Mouse (Mus musculus): ENCODE data around the gene Spef2. TPM values are rescaled to one million over a fixed set of nuclear protein-coding genes. Genes with fewer than 3 reads are reported as not detected.
"Not testable (repeated sequence)": the region's sequence is repeated elsewhere in the genome, so short reads cannot be mapped to it uniquely, and the experiment has no call there.

The Spef2 gene
- polyA plus RNA-seq (2015; fragmentation: Nextera tagmentation; extraction: Ambion mirVana) = 0.16 and 0.47 TPM in 2 replicates

DNA sequence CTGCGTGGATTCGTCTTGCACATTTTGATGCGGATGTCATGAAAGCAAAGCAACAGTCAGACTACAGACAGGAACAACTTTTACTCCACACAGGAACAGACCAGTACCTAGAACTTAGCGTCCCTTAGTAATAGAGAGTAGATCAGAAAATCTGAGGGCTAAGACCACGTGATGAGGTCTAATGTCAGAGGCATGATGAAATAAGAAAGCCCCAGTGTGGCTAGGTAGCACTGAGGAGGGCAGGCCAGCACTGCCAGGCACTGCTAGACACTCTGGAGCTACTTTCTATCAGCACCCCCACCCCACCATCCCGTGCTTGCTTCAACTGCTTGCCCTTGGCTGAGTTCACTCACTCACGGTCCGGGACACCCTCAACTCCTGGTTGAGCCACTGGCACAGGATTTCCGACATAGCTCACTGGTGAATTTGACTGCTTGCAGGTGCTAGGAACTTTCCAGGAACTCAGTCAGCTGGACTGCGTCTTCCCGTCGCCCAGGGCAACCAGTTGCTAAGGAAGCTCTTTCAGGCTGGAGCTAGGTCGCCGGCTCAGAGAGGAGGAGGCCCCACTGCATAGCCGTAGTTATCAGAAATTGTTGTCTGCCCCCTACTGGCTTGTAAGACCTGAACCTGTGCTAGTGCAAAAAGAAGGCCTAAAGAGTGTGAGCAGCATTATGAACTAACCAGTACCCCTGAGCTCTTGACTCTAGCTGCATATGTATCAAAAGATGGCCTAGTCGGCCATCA is at the start of gene Spef2:
Gene Spef2, minus strand, starts transcription at position 510 of the 744 bp plus-strand sequence.
- peak; percentile 80; the same call in 1 of the 2 replicates for ATAC-seq (replicated peaks; ENCODE audit: insufficient number of reproducible peaks, insufficient read depth, low FRiP score, low read depth)
- no peaks in the 10 kb centered on the region for H3K9me3 ChIP-seq (replicated peaks)
- peak within 1 kb of the TSS; percentile 41 for H3K4me3 ChIP-seq
- no peaks in the 10 kb centered on the region for H3K36me3 ChIP-seq
- no peaks in the 10 kb centered on the region for H3K27me3 ChIP-seq
- peak within 1 kb of the TSS; percentile 57 for H3K4me2 ChIP-seq
- 0 out of 2 replicates have a peak, but pooled peaks cover 3% of the 10 kb centered on the region for H3K4me1 ChIP-seq (replicated peaks)
- 24% methylated on average over 16 of the region's 16 CpGs for WGBS
- no peak within 1 kb of the TSS for H3K9ac ChIP-seq
- H3K27ac ChIP-seq = no peak within 1 kb of the TSS

DNA sequence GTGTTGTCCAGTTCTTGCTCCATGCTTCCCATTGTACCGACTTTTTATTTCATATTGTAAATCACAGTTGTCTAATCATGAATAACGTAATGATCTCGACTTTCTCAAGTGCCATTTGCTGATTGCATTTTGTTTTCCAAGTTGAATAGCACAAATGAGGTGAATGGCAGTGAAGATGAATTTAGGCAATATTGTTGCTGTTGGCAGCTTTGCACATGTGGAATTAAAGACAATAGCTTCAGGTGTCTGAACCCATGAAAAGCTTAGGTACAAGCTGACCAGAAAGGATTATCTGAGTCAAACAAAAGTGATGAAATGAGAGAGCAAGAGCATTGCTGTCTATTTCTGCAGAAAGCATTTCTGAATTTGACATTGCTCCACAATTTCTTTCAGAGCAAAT is 45.5 kb upstream of the Spef2 start:
- Histone ChIP-seq H3K9me3 (replicated peaks) (no peaks in the 10 kb centered on the region), H3K4me3 (no peak overlapping the region), H3K9ac (no peak overlapping the region), H3K36me3 (no peaks in the 10 kb centered on the region), H3K4me1 (replicated peaks) (no peaks in the 10 kb centered on the region), H3K27me3 (no peaks in the 10 kb centered on the region), H3K4me2 (no peak overlapping the region), H3K27ac (no peak overlapping the region)
- WGBS = 84% methylated on average over 3 of the region's 3 CpGs
- no peak for ATAC-seq (replicated peaks; ENCODE audit: insufficient number of reproducible peaks, insufficient read depth, low FRiP score, low read depth)

DNA sequence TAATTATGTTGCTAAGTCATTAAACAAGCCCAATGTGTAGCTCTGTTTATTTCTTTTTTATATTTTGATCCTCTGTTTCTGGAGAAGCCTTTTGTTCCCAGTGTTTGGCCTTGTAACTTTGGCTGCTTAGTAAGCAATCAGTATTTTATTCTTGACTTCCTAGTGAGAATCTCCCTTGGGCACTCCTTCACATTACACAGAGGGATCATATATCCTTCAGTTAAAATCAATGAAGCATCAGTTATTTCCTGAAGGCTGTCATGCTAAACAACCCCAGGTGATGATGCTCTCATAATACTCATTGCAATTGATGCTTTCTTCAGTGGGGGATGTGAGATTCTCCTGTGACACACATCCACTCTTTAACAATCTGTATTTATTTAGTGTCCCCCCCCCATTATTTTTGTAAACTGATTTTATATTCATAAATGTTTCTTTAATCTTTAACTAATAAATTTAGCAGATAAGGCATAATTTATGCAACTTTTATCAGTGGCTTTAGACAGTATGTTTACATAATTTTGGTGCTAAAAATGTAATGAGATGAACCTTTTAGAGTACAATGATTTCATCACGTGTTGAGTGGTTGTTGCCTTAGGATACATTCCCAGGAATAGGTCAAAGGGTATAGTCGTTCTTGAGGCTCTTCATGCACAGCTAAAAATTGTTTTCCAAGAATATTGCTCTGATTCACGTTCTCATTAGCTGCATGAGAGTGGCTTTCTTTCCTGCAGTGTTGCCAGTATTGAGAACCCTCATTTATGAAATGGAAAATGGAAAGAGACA is 39.8 kb upstream of the Spef2 start:
- H3K4me2 ChIP-seq = no peak overlapping the region
- H3K9me3 ChIP-seq (replicated peaks) = no peaks in the 10 kb centered on the region
- no peak overlapping the region for H3K9ac ChIP-seq
- H3K36me3 ChIP-seq = no peaks in the 10 kb centered on the region
- ATAC-seq (replicated peaks; ENCODE audit: insufficient number of reproducible peaks, insufficient read depth, low FRiP score, low read depth) = no peak
- WGBS = 38% methylated on average over 3 of the region's 3 CpGs
- no peaks in the 10 kb centered on the region for H3K4me1 ChIP-seq (replicated peaks)
- no peak overlapping the region for H3K4me3 ChIP-seq
- no peaks in the 10 kb centered on the region for H3K27me3 ChIP-seq
- no peak overlapping the region for H3K27ac ChIP-seq

DNA sequence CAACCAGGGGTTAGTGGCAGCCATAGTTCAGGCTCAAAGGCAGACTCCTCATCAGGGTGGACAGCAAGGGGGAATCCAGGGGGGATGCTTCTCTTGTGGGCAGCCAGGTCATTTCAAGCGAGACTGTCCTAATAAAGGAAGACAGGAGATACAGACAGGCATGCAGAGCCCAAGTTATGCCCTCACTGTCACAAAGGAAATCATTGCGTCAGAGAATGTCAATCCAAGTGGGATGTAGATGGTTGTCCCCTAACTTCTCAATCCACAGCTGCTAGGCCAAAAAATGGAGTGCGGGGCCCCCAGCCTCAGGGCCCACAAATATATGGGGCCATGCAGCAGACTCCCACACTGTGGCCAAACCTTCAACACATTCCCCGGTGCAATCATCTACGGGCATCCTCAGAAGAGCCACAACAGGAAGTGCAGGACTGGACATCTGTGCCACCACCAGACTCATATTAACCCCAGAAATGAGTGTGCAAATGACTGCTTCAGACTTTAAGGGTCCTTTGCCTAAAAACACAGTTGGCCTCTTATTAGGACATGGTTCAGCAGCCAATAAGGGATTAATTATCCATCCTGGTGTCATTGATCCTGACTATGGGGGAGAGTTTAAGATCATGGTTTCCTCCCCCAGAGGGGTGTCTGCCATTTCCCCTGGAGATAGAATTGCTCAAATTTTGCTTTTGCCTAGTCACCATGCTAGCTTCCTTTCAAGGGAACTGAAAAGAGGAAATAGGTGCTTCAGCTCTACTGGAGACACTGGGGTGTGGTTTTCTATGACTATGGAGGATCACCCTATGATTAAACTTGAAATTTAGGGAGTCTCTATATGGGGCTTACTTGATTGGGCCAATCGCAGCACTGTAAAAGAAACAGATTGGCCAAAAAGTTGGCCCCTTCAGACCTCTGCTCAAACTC is 25.8 kb upstream of the Spef2 start:
- ATAC-seq (replicated peaks; ENCODE audit: insufficient number of reproducible peaks, insufficient read depth, low FRiP score, low read depth); H3K4me2 ChIP-seq; H3K36me3 ChIP-seq; H3K9ac ChIP-seq; H3K27me3 ChIP-seq; H3K9me3 ChIP-seq (replicated peaks); H3K4me3 ChIP-seq; H3K27ac ChIP-seq; H3K4me1 ChIP-seq (replicated peaks): not testable (repeated sequence)
- WGBS = 84% methylated on average over 6 of the region's 6 CpGs

DNA sequence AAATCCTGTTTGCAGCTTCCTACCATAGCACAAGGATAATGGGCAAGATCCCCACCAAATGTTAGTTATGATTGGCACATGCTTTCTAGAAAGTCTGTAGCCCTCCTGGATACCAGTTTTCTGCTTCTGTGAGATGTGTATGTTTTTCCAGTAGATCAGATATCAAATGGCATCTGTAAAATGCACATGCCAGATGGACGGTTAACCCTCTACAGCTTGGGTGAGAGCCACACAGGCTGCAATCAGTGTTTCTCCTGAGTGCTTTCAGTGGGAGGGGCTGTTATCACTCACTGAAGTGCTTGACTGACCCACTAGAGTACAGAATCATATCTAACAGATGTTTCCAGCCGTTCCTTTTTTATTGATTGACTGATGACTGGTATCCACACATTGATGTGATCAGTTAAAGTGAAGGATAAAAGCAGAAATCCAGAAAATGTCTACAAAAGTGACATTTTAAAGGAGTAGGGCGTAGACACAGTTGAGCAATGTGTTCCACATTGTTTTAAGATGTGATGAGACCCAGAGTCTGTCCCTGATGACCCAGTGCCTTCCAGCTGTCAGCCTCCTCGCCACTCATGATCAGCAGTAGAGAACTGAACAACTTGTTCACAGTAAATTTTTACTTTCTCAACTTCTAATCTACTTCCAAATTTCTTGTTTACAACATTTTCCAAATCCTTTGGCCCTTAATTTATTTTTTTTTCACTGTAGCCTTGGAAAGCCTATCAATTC is 19.7 kb upstream of the Spef2 start:
- no peak overlapping the region for H3K27ac ChIP-seq
- WGBS = 32% methylated on average over 4 of the region's 4 CpGs
- no peaks in the 10 kb centered on the region for H3K27me3 ChIP-seq
- no peaks in the 10 kb centered on the region for H3K9me3 ChIP-seq (replicated peaks)
- no peaks in the 10 kb centered on the region for H3K36me3 ChIP-seq
- H3K9ac ChIP-seq = no peak overlapping the region
- no peak overlapping the region for H3K4me3 ChIP-seq
- ATAC-seq (replicated peaks; ENCODE audit: insufficient number of reproducible peaks, insufficient read depth, low FRiP score, low read depth) = no peak
- 0 out of 2 replicates have a peak, but pooled peaks cover 2% of the 10 kb centered on the region for H3K4me1 ChIP-seq (replicated peaks)
- no peak overlapping the region for H3K4me2 ChIP-seq

DNA sequence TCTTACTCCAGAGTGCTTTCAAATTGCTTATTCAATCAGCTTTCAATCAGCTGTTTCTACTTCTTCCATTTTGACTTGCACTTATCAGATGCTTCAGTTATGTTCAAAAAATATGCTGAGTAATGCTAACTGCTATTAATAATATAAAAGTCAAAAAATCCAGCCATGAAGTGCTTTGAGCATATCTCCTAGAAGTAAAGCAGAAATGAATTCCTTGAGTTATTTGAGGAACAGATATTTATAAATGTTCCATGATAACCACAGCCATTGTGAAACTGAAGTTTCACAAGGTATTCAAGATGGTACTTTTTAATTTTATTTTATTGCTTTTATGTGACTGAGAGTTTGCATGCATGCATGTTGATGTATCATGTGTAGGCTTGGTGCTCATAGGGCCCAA is 18.4 kb upstream of the Spef2 start:
- Histone ChIP-seq H3K27me3 (no peaks in the 10 kb centered on the region), H3K9me3 (replicated peaks) (no peaks in the 10 kb centered on the region), H3K4me1 (replicated peaks) (0 out of 2 replicates have a peak, but pooled peaks cover 2% of the 10 kb centered on the region), H3K9ac (no peak overlapping the region), H3K4me3 (no peak overlapping the region), H3K27ac (no peak overlapping the region), H3K4me2 (no peak overlapping the region), H3K36me3 (no peaks in the 10 kb centered on the region)
- ATAC-seq (replicated peaks; ENCODE audit: insufficient number of reproducible peaks, insufficient read depth, low FRiP score, low read depth) = no peak

DNA sequence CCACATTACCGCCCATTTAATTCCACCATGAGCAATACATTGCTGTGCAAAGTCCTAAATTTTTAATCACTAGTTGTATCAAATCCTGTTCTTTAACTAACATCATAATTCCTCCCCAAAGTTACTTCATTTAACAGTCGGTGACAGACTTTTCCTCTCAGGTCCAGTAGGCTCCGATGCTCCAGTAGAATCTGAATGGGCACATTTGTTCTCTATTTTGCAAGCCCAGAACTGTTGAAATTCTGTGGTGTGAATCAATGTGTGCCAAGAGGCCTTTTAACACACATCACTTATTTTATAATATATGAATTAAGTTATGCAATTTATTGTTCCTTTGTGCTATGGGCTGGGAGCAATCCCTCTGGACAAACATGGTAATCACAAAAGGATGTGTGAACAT is 2.3 kb upstream of the Spef2 start:
- H3K36me3 ChIP-seq = no peaks in the 10 kb centered on the region
- no peaks in the 10 kb centered on the region for H3K27me3 ChIP-seq
- no peak overlapping the region for H3K4me2 ChIP-seq
- no peak overlapping the region for H3K4me3 ChIP-seq
- no peaks in the 10 kb centered on the region for H3K9me3 ChIP-seq (replicated peaks)
- no peak overlapping the region for H3K27ac ChIP-seq
- 85% methylated on average over 3 of the region's 3 CpGs for WGBS
- no peak for ATAC-seq (replicated peaks; ENCODE audit: insufficient number of reproducible peaks, insufficient read depth, low FRiP score, low read depth)
- no peak overlapping the region for H3K9ac ChIP-seq
- H3K4me1 ChIP-seq (replicated peaks) = 0 out of 2 replicates have a peak, but pooled peaks cover 3% of the 10 kb centered on the region

DNA sequence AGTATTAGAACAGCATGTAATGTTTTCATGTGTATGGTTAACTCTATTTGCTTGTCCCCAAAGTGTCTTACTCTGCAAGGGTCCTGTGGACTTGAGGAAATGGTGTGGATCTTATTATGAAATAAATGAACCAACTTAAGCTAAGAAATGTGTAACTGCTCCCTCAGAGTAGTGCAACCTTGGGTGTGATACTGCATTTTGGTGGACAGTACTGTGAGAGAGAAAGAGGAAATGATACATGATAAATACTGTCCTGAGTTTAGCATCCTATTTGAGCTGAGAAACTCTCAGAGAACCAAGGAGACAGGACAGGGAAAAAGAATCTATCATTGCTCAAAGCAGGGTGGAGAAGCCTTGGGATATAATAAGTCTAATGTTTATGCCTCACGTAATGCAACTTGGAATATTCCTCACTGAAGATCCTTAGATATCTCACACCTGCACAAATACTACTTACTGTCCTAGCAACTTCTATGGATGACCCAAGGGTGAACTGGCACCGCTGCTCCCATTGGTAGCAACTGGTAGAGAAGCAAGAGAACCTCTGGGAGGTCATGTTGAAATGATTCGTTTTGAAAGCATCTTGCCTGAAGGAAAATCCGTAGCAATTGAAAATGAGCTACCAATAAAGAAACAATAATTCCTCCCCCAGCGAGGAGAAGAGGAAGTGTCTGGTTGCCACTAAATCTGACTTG is 1.1 kb downstream of the Spef2 start:
- no peak for ATAC-seq (replicated peaks; ENCODE audit: insufficient number of reproducible peaks, insufficient read depth, low FRiP score, low read depth)
- Histone ChIP-seq H3K4me2 (no peak overlapping the region), H3K9me3 (replicated peaks) (no peaks in the 10 kb centered on the region), H3K27ac (no peak overlapping the region), H3K9ac (no peak overlapping the region), H3K36me3 (no peaks in the 10 kb centered on the region), H3K27me3 (no peaks in the 10 kb centered on the region), H3K4me3 (no peak overlapping the region), H3K4me1 (replicated peaks) (0 out of 2 replicates have a peak, but pooled peaks cover 3% of the 10 kb centered on the region)
- 60% methylated on average over 5 of the region's 5 CpGs for WGBS

DNA sequence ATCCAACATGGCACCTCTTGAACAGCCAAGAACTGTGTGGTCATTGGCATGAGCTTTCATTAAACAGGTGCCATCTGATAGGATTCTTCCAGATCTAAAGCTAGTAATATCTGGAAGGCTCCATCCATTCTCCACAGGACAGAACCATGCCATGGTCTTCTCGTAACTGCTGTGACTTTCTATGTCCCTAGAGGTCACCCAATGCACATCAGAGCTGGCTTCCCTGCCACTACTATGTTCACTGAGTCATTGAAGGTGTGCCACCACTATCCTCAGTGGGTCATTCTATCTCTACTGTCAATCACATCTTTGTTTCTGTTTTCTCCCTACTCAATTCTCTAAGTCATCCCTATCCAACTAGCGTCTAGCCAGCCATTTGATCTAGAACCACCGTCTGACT is 6.5 kb downstream of the Spef2 start:
- no peak for ATAC-seq (replicated peaks; ENCODE audit: insufficient number of reproducible peaks, insufficient read depth, low FRiP score, low read depth)
- Histone ChIP-seq H3K4me3 (no peak overlapping the region), H3K9ac (no peak overlapping the region), H3K4me2 (no peak overlapping the region), H3K36me3 (no peaks in the 10 kb centered on the region), H3K27ac (no peak overlapping the region), H3K4me1 (replicated peaks) (no peaks in the 10 kb centered on the region), H3K27me3 (no peaks in the 10 kb centered on the region), H3K9me3 (replicated peaks) (no peaks in the 10 kb centered on the region)
- WGBS = 75% methylated on average over 3 of the region's 3 CpGs

Measured in heart, embryonic 15.5 days (tissue).